Mouse (Mus musculus): Measurements from ENCODE around the gene Anapc11. TPM values are rescaled to one million over a fixed set of nuclear protein-coding genes. Genes with fewer than 3 reads are reported as not detected.

Gene Anapc11
- polyA plus RNA-seq (2014; fragmentation: Nextera tagmentation; extraction: Ambion mirVana) = 237 and 281 TPM in 2 replicates

- H3K36me3 ChIP-seq (ENCODE audit: control insufficient read depth, insufficient read depth, low read length) = peaks cover 58% of the 10 kb centered on the region
- H3K27me3 ChIP-seq (replicated peaks; ENCODE audit: control insufficient read depth, insufficient read depth, low read length) = no peaks in the 10 kb centered on the region
- peak within 1 kb of the TSS; percentile 98 for H3K9ac ChIP-seq (ENCODE audit: low read length)
- no peaks in the 10 kb centered on the region for H3K9me3 ChIP-seq (replicated peaks; ENCODE audit: control insufficient read depth, low read length)
- H3K27ac ChIP-seq (ENCODE audit: low read depth, low read length) = peak within 1 kb of the TSS; percentile 86
- DNase-seq (ENCODE audit: low spot score) (peak; percentile 98), ATAC-seq (peak; percentile 99)
- H3K4me2 ChIP-seq (ENCODE audit: low read length) = peak within 1 kb of the TSS; percentile 87
- under 1% methylated on average over 88 of the region's 88 CpGs for WGBS
- peak within 1 kb of the TSS; percentile 97 for H3K4me3 ChIP-seq (ENCODE audit: low read depth, low read length)
- peaks cover 16% of the 10 kb centered on the region for H3K4me1 ChIP-seq (ENCODE audit: control insufficient read depth, insufficient read depth, low read length)
Measured at GRCm38 (mm10) chr11:120598283-120598989, at the start of gene Anapc11, which contains the start of gene Alyref. Gene Anapc11 (plus strand): TSS chr11:120598421. Gene Alyref (minus strand): TSS chr11:120598365.

GRCm38 (mm10) chr11:120548786-120549167 lies 49.4 kb upstream of the Anapc11 start:
- Histone ChIP-seq H3K9ac (ENCODE audit: low read length) (peak overlapping the region; percentile 96), H3K4me2 (ENCODE audit: low read length) (peak overlapping the region; percentile 94), H3K9me3 (replicated peaks; ENCODE audit: control insufficient read depth, low read length) (no peaks in the 10 kb centered on the region), H3K4me1 (ENCODE audit: control insufficient read depth, insufficient read depth, low read length) (peaks cover 13% of the 10 kb centered on the region), H3K36me3 (ENCODE audit: control insufficient read depth, insufficient read depth, low read length) (peaks cover 13% of the 10 kb centered on the region), H3K27ac (ENCODE audit: low read depth, low read length) (peak overlapping the region; percentile 74; the same call in 1 of the 2 replicates), H3K27me3 (replicated peaks; ENCODE audit: control insufficient read depth, insufficient read depth, low read length) (no peaks in the 10 kb centered on the region), H3K4me3 (ENCODE audit: low read depth, low read length) (peak overlapping the region; percentile 99)
- DNase-seq (ENCODE audit: low spot score) = no peak
- WGBS = 26% methylated on average over 7 of the region's 7 CpGs
- no peak for ATAC-seq

GRCm38 (mm10) chr11:120549168-120549945 lies 48.9 kb upstream of the Anapc11 start, which contains the start of gene Mcrip1:
Gene Mcrip1 (minus strand): TSS chr11:120549727.
- H3K4me3 ChIP-seq (ENCODE audit: low read depth, low read length) = peak within 1 kb of the TSS; percentile 99
- no peaks in the 10 kb centered on the region for H3K9me3 ChIP-seq (replicated peaks; ENCODE audit: control insufficient read depth, low read length)
- peaks cover 8% of the 10 kb centered on the region for H3K36me3 ChIP-seq (ENCODE audit: control insufficient read depth, insufficient read depth, low read length)
- peak within 1 kb of the TSS; percentile 74 for H3K27ac ChIP-seq (ENCODE audit: low read depth, low read length)
- under 1% methylated on average over 57 of the region's 87 CpGs for WGBS
- H3K4me1 ChIP-seq (ENCODE audit: control insufficient read depth, insufficient read depth, low read length) = peaks cover 13% of the 10 kb centered on the region
- H3K9ac ChIP-seq (ENCODE audit: low read length) = peak within 1 kb of the TSS; percentile 96
- peak within 1 kb of the TSS; percentile 94 for H3K4me2 ChIP-seq (ENCODE audit: low read length)
- peak; percentile 92 for DNase-seq (ENCODE audit: low spot score)
- peak; percentile 93 for ATAC-seq
- no peaks in the 10 kb centered on the region for H3K27me3 ChIP-seq (replicated peaks; ENCODE audit: control insufficient read depth, insufficient read depth, low read length)

DNA sequence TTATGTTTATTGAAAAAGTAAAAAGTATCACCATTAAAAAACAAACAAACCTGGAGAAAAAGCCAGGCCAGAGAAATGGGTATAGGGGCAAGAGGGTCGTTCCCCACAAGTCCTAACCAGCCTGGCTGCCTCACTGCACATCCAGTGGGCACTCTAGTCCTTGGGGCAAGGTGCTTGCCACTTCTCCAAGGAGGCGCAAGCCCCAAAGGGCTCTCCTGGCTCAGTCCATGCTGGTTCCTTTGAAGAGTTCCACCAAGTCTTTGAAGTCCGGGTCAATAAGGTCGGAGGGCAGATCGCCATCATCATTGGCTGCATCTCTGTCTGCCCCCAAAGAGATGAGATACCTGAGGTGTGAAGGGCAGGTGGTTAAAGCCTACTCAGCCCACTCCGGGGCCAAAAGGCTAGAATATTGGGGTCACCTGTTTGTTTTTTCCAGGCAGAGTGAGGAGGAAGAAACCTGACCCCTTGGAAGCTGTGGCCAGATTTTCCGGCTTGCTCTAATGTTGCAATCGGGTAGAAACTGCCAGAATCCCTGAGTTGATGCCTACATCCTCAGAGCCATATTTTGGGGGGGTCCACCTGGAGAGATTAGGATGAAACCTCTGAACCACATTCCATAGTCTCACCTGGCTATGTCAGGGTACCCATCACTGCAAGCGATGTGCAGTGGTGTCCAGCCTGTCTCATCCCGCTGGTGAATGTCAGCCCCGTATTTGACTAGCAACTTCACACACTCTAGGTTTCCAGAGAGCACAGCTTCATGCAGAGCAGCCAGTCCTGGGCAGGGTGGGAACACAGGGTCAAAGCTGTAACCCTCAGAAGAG lies 48.0 kb upstream of the Anapc11 start:
- H3K36me3 ChIP-seq (ENCODE audit: control insufficient read depth, insufficient read depth, low read length) = no peaks in the 10 kb centered on the region
- H3K27ac ChIP-seq (ENCODE audit: low read depth, low read length) = peak overlapping the region; percentile 74
- H3K4me3 ChIP-seq (ENCODE audit: low read depth, low read length) = peak overlapping the region; percentile 99
- ATAC-seq = peak; percentile 54
- H3K27me3 ChIP-seq (replicated peaks; ENCODE audit: control insufficient read depth, insufficient read depth, low read length) = no peaks in the 10 kb centered on the region
- no peak for DNase-seq (ENCODE audit: low spot score)
- peak overlapping the region; percentile 96 for H3K9ac ChIP-seq (ENCODE audit: low read length)
- H3K4me1 ChIP-seq (ENCODE audit: control insufficient read depth, insufficient read depth, low read length) = peaks cover 13% of the 10 kb centered on the region
- WGBS = 76% methylated on average over 11 of the region's 11 CpGs
- H3K4me2 ChIP-seq (ENCODE audit: low read length) = peak overlapping the region; percentile 94
- H3K9me3 ChIP-seq (replicated peaks; ENCODE audit: control insufficient read depth, low read length) = no peaks in the 10 kb centered on the region

DNA sequence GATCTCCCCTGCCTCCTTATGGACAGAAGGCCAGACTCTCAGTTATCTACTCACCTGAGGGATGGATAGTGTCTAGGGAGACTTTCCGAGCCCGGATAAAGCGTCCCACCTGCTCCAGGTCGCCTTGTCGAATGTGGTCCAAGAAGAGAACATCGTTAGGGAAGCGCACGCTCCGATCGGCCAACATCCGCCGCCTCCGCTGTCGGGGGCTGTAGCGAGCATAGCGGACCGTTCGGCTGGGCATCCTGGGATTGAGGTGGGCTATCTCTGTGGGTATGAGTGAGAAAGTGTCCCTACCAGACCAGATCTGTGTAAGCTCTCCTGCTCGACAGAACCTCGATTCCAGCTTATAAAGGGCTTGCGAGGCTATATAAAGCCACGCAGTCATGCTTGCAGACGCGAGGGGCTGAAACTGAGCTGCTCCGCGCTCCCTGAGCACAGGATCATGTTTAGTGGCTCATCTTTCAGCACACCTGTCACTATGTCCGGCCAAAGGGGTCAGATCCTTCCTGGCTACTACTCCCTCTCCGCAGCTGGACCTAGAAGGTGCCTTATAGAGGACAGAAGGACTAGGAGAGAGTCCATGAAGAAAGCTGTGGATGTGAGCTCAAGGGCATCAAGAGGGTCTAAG lies 47.3 kb upstream of the Anapc11 start, which contains the start of gene Ppp1r27:
Gene Ppp1r27 (minus strand): TSS at position 323 of the 631 bp plus-strand sequence.
- Histone ChIP-seq H3K4me2 (ENCODE audit: low read length) (peak within 1 kb of the TSS; percentile 94), H3K4me1 (ENCODE audit: control insufficient read depth, insufficient read depth, low read length) (peaks cover 13% of the 10 kb centered on the region), H3K36me3 (ENCODE audit: control insufficient read depth, insufficient read depth, low read length) (no peaks in the 10 kb centered on the region), H3K9ac (ENCODE audit: low read length) (peak within 1 kb of the TSS; percentile 96), H3K4me3 (ENCODE audit: low read depth, low read length) (peak within 1 kb of the TSS; percentile 99), H3K27ac (ENCODE audit: low read depth, low read length) (peak within 1 kb of the TSS; percentile 74), H3K27me3 (replicated peaks; ENCODE audit: control insufficient read depth, insufficient read depth, low read length) (no peaks in the 10 kb centered on the region), H3K9me3 (replicated peaks; ENCODE audit: control insufficient read depth, low read length) (no peaks in the 10 kb centered on the region)
- ATAC-seq (no peak), DNase-seq (ENCODE audit: low spot score) (no peak)
- WGBS = 96% methylated on average over 28 of the region's 28 CpGs

DNA sequence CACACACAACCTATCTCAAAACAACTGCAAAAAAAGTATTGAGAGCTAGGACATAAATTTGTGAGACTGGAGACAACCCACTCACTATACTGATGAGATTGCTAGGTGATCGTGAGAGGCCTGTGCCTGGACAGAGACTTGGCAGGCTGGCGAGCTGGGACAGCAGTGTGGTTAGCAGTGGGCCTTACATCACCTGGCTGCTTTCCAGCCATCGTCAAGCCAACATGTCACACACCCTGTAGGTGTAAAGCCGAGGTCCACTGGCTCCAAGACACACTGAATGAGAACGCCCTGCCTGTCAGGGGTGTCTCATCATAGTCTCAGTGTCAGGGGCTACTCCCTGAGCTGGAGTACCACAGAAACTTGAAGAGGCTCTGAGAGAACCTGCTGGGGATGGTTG lies 45.5 kb upstream of the Anapc11 start:
- Histone ChIP-seq H3K4me1 (ENCODE audit: control insufficient read depth, insufficient read depth, low read length) (peaks cover 13% of the 10 kb centered on the region), H3K27me3 (replicated peaks; ENCODE audit: control insufficient read depth, insufficient read depth, low read length) (no peaks in the 10 kb centered on the region), H3K36me3 (ENCODE audit: control insufficient read depth, insufficient read depth, low read length) (no peaks in the 10 kb centered on the region), H3K4me3 (ENCODE audit: low read depth, low read length) (no peak overlapping the region), H3K4me2 (ENCODE audit: low read length) (no peak overlapping the region), H3K9me3 (replicated peaks; ENCODE audit: control insufficient read depth, low read length) (no peaks in the 10 kb centered on the region), H3K27ac (ENCODE audit: low read depth, low read length) (no peak overlapping the region), H3K9ac (ENCODE audit: low read length) (no peak overlapping the region)
- no peak for DNase-seq (ENCODE audit: low spot score)
- WGBS = 68% methylated on average over 5 of the region's 5 CpGs
- ATAC-seq = no peak

GRCm38 (mm10) chr11:120554834-120555233 lies 43.4 kb upstream of the Anapc11 start:
- Histone ChIP-seq H3K4me2 (ENCODE audit: low read length) (no peak overlapping the region), H3K36me3 (ENCODE audit: control insufficient read depth, insufficient read depth, low read length) (peaks cover 11% of the 10 kb centered on the region), H3K4me1 (ENCODE audit: control insufficient read depth, insufficient read depth, low read length) (peaks cover 5% of the 10 kb centered on the region), H3K27me3 (replicated peaks; ENCODE audit: control insufficient read depth, insufficient read depth, low read length) (no peaks in the 10 kb centered on the region), H3K27ac (ENCODE audit: low read depth, low read length) (no peak overlapping the region), H3K9me3 (replicated peaks; ENCODE audit: control insufficient read depth, low read length) (no peaks in the 10 kb centered on the region), H3K4me3 (ENCODE audit: low read depth, low read length) (no peak overlapping the region), H3K9ac (ENCODE audit: low read length) (no peak overlapping the region; the same call in 1 of the 2 replicates)
- no peak for DNase-seq (ENCODE audit: low spot score)
- no peak for ATAC-seq
- 80% methylated on average over 7 of the region's 7 CpGs for WGBS

DNA sequence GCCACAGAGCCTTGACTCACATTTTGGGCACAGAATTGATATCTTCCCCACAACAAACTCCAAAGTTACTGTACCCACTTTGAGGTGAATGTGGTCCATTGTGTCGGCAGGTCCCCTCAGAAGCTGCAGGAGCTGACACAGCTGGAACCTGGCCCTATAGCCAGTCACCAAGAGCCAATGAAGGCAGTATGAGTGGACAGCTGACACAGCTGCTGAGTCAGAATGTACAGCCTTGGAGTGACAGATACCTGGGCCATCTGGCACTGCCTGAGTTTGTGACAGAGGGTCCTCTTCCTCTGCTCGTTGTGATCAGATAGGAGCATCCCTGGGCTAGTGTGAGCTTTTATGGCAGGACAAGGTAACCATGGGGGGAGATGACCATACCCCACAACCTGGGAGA lies 43.0 kb upstream of the Anapc11 start:
- DNase-seq (ENCODE audit: low spot score) = no peak

More for the DNA sequence above, 43.0 kb upstream of the Anapc11 start:
- no peaks in the 10 kb centered on the region for H3K27me3 ChIP-seq (replicated peaks; ENCODE audit: control insufficient read depth, insufficient read depth, low read length)
- peaks cover under 1% of the 10 kb centered on the region for H3K4me1 ChIP-seq (ENCODE audit: control insufficient read depth, insufficient read depth, low read length)
- ATAC-seq = no peak
- H3K27ac ChIP-seq (ENCODE audit: low read depth, low read length) = no peak overlapping the region
- no peak overlapping the region for H3K4me3 ChIP-seq (ENCODE audit: low read depth, low read length)
- no peak overlapping the region for H3K4me2 ChIP-seq (ENCODE audit: low read length)
- H3K9me3 ChIP-seq (replicated peaks; ENCODE audit: control insufficient read depth, low read length) = no peaks in the 10 kb centered on the region
- WGBS = 84% methylated on average over 2 of the region's 2 CpGs
- H3K9ac ChIP-seq (ENCODE audit: low read length) = no peak overlapping the region
- peaks cover 16% of the 10 kb centered on the region for H3K36me3 ChIP-seq (ENCODE audit: control insufficient read depth, insufficient read depth, low read length)
